Mouse (Mus musculus) urinary bladder, postnatal 10 days (tissue): ENCODE results near the gene Plpp3.

Experiments used
- DNase-seq: peaks from one replicate; pipeline ENCODE4 v3.0.0; 2022; ENCODE audit warnings: low spot score

Gene Plpp3

GRCm38 (mm10) chr4:105219316-105219715 is 62.2 kb downstream of the Plpp3 start:
- no peak for DNase-seq

GRCm38 (mm10) chr4:105220849-105221248 is 63.7 kb downstream of the Plpp3 start:
- DNase-seq, result no peak

GRCm38 (mm10) chr4:105221256-105221840 is 64.2 kb downstream of the Plpp3 start:
- no peak for DNase-seq

GRCm38 (mm10) chr4:105223101-105223924 is 66.2 kb downstream of the Plpp3 start:
- no peak for DNase-seq

- no peak for DNase-seq
These were observed 66.8 kb downstream of the Plpp3 start for GRCm38 (mm10) chr4:105223925-105224300.

- no peak for DNase-seq
These were observed 68.4 kb downstream of the Plpp3 start for GRCm38 (mm10) chr4:105225512-105225911.

GRCm38 (mm10) chr4:105226351-105226750 is 69.2 kb downstream of the Plpp3 start:
- DNase-seq, result no peak

- no peak for DNase-seq
These were observed 73.0 kb downstream of the Plpp3 start for GRCm38 (mm10) chr4:105230127-105230526.

- no peak for DNase-seq
These were observed 83.1 kb downstream of the Plpp3 start for GRCm38 (mm10) chr4:105240233-105240632.

GRCm38 (mm10) chr4:105244931-105245330 is 87.8 kb downstream of the Plpp3 start:
- no peak for DNase-seq

GRCm38 (mm10) chr4:105245479-105245944 is 88.4 kb downstream of the Plpp3 start:
- no peak for DNase-seq

- no peak for DNase-seq
These were observed 89.2 kb downstream of the Plpp3 start for GRCm38 (mm10) chr4:105246331-105246730.

- no peak for DNase-seq
These were observed 91.0 kb downstream of the Plpp3 start for GRCm38 (mm10) chr4:105248161-105248560.

- no peak for DNase-seq
These were observed 92.1 kb downstream of the Plpp3 start for GRCm38 (mm10) chr4:105249283-105249682.

- DNase-seq, result no peak
These were observed 93.8 kb downstream of the Plpp3 start for GRCm38 (mm10) chr4:105250946-105251345.

- no peak for DNase-seq
These were observed 94.9 kb downstream of the Plpp3 start for GRCm38 (mm10) chr4:105252044-105252443.

- no peak for DNase-seq
These were observed 95.5 kb downstream of the Plpp3 start for GRCm38 (mm10) chr4:105252571-105253200.

GRCm38 (mm10) chr4:105253453-105254341 is 96.5 kb downstream of the Plpp3 start:
- no peak for DNase-seq

GRCm38 (mm10) chr4:105254365-105254764 is 97.2 kb downstream of the Plpp3 start:
- DNase-seq, result no peak

- DNase-seq, result no peak
These were observed 98.0 kb downstream of the Plpp3 start for GRCm38 (mm10) chr4:105255185-105255584.

- DNase-seq, result no peak
These were observed 100.8 kb downstream of the Plpp3 start for GRCm38 (mm10) chr4:105257667-105258560.
